Mouse (Mus musculus) brain, adult 2 months (tissue): Measurements from ENCODE around the gene Pskh1.

Experiments
- DNase-seq: peaks from one replicate; pipeline ENCODE4 v3.0.0; 2011; ENCODE audit warnings: low read depth, low spot score

Pskh1 gene

GRCm38 (mm10) chr8:105957813-105958212 is 57.6 kb downstream of the Pskh1 start:
- no peak for DNase-seq

- peak; percentile 76 for DNase-seq
Observed at GRCm38 (mm10) chr8:105959350-105959749, 59.1 kb downstream of the Pskh1 start.

- DNase-seq, result no peak
Observed at GRCm38 (mm10) chr8:105961101-105961500, 60.9 kb downstream of the Pskh1 start.

- no peak for DNase-seq
Observed at GRCm38 (mm10) chr8:105961536-105961935, 61.3 kb downstream of the Pskh1 start.

GRCm38 (mm10) chr8:105964506-105965265 is 64.4 kb downstream of the Pskh1 start:
- no peak for DNase-seq

- DNase-seq, result peak; percentile 13
Observed at GRCm38 (mm10) chr8:105965266-105965904, 65.1 kb downstream of the Pskh1 start.

- DNase-seq, result peak; percentile 28
Observed at GRCm38 (mm10) chr8:105965905-105966341, 65.7 kb downstream of the Pskh1 start, which contains the start of gene Slc12a4. TSS of gene Slc12a4 (minus strand) at chr8:105966097.

- DNase-seq, result no peak
Observed at GRCm38 (mm10) chr8:105966692-105967311, 66.6 kb downstream of the Pskh1 start.

GRCm38 (mm10) chr8:105969367-105969766 is 69.1 kb downstream of the Pskh1 start:
- DNase-seq, result no peak

- DNase-seq, result no peak
Observed at GRCm38 (mm10) chr8:105971019-105971720, 70.9 kb downstream of the Pskh1 start.

GRCm38 (mm10) chr8:105975363-105975762 is 75.1 kb downstream of the Pskh1 start:
- DNase-seq, result no peak

GRCm38 (mm10) chr8:105979325-105979724 is 79.1 kb downstream of the Pskh1 start, which contains the start of gene Dpep3:
TSS of gene Dpep3 (minus strand) at chr8:105979429.
- DNase-seq, result no peak

GRCm38 (mm10) chr8:105981146-105981545 is 80.9 kb downstream of the Pskh1 start:
- no peak for DNase-seq
